Mouse (Mus musculus) mouse embryonic stem cell (cell line): Measurements from ENCODE around the gene Abhd8.

Experiments used
- in situ Hi-C, 2 experiments: fragments of 300-500 bp; cut with MboI; formaldehyde crosslinking; loops; 1 replicate in 1 of 2; 3 replicates in 1 of 2; pipeline ENCODE4 v1.14.3; 2019 to 2020; ENCODE audit warnings: low sequenced_read_pairs in 2 of 2, low pct_unique_long_range_greater_than_20kb in 1 of 2, mixed read lengths in 1 of 2; ENCODE audit not compliant: unreplicated experiment in 1 of 2

Abhd8 gene

GRCm38 (mm10) chr8:71463188-71464033 is at the start of gene Abhd8:
Gene Abhd8, minus strand, starts transcription at chr8:71463655.
- in situ Hi-C loops, result no loop called here

DNA sequence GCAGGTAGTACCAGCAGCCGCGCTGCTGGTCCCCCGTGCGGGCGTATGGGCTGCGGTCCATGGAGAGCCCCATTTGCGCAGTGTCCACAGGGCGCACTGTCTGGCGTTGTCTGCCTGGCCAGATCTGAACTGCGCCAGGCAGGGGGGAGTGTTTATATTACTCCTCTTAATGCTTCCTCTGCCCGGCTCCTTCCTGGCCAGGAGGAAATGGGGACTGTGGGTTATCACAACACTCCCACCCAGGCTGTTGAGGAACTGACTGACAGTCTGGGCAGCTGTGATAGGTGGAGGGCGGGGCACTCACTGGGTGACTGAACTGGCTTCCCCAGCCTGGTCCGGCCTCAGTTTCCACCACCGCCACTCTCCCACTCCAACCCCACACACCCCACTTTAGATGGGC is 48.2 kb upstream of the Abhd8 start, which contains the start of gene Plvap:
Plvap (minus strand) TSS at position 109 of the 400 bp plus-strand sequence.
- in situ Hi-C loops, result no loop called here

GRCm38 (mm10) chr8:71509316-71509715 is 45.9 kb upstream of the Abhd8 start:
- in situ Hi-C loops, result no loop called here

DNA sequence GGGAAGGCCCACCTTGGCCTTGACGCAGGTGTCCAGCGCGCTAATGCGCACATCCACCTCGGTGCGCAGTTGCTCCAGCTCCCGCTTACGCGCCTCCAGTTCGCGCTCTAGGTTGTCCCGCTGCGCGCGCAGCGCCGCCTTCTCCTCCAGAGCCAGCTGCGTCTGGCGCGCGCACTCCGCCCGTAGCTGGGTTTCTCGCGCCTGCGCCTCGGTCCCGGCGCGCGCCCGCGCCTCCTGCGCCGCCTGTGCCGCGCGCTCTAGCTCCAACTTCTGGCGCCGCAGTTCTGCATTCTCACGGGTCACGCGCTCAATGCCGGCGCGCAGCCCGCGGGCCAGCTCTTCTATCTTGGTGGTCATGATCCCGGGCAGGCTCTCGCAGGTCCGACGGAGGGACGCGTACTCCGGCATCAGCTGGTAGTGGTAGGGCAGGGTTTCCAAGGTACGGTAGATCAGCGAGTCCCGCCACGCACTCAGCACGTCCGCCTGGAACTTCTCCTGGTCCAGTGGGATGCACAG is 44.2 kb upstream of the Abhd8 start:
- in situ Hi-C loops, result no loop called here

GRCm38 (mm10) chr8:71505979-71506378 is 42.5 kb upstream of the Abhd8 start:
- in situ Hi-C loops, result no loop called here

GRCm38 (mm10) chr8:71505326-71505725 is 41.9 kb upstream of the Abhd8 start:
- in situ Hi-C loops, result no loop called here

DNA sequence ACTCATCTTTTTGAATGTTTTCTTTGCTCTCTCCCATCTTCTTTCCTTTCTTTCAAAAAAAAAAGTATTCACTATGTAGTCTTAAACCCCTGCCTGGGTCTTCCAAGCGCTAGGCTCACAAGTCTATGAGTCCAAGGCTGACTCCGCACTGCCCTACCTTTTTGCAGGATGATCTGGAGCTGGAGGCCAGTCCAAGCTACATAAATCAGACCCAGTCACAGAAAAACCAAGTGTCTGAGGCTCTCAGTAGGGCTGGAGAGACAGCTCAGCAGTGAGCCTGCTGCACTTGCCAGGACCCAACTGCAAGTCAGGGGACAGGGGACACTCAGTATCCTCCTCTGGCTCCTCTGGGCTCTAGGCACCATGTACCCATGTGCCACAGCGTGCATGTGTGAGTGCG is 40.9 kb upstream of the Abhd8 start:
- in situ Hi-C loops, result no loop called here

- in situ Hi-C loops, result no loop called here
Observed at GRCm38 (mm10) chr8:71498816-71499690, 35.6 kb upstream of the Abhd8 start.

DNA sequence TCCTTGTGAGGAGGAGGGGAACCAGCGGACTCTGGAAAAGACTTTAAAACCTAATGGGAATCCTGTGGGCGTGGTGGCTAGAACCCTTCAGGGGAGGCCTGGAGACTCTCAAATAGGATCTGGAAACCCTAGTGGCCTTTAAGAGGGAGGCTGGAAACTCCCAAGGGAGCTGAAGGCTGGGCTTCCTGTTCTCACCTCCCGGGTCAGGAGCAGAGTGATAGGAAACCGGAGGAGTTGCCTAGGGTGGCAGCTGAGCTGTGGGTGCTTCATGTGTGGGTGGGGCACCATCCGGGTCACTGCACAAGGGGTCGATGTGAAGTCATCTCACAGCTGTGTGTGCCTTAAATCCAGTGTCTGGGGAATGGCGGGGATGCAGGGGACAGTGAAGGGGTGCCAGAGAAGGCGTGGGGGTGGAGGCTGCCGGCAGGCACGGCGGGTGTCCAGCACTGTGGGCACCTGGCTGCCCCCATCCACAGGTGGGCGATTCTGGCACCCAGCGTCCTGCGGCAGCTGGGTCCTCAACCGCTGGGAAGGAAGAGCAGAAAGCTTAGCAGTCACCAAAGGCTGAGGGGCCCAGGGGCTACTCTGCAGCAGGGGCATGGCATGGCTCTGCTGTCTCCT is 34.5 kb upstream of the Abhd8 start:
- in situ Hi-C loops, result no loop called here

DNA sequence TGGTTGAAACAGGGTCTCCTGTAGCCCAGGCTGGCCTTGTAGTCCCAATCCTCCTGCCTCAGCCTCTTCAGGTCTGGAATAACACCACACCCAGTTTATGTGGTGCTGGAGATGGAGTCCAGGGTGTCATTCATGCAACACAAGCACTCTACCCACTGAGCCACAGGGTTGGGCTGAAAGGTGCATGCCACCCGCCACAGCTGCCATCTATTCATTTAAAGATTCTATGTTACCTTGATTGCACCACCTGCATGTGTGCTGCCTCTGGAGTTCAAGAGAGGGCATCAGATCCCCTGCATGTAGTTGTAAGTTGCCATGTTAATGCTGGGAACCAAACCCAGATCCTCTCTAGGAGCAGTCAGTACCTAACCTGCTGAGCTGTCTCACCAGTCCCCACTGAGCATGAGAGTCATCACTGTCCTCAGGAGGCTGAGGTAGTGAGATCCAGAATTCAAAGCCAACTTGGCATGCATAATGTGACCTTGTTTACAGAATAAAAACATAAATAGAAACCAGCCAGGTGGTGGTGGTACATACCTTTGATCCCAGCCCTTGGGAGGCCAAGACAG is 33.7 kb upstream of the Abhd8 start:
- in situ Hi-C loops, result no loop called here

DNA sequence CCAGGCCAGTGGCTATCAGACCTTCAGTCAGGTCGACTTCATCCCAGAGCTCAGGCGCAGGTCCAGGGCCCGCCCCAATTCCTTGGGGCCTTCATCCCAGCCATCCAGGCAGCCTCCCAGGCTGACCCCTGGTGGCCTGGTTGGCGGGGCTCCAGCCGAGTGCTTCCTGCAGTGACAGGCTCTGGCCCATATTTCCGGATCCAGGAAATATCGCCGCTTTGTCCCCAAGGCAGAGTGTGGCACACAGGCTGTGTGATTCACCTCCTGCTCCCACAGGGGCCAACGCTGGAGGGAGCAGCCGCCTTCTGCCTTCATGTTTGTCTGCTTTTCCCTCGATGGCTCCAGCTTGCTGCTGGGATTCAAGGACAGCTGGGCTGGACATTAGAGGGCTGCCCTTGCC is 33.0 kb upstream of the Abhd8 start:
- in situ Hi-C loops, result no loop called here

DNA sequence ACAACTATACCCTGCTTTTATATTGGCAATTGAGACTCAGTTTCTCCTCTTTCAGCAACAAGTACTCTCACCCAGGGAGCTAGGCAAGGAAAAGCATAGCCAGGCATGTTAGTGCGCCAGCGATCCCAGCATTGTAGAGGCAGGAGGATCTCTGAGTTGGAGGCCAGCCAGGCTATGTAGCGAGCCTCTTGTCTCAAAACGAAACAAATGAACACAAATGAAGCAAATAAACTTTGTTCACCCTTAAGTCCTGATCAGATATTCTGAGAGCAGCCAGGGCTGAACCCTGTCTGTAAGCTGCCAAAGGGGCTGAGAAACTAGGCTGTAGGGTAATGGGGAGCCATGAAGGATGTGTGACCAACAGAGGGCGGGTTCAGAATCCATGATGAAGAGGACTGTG is 32.4 kb upstream of the Abhd8 start:
- in situ Hi-C loops, result no loop called here

- in situ Hi-C loops, result no loop called here
Observed at GRCm38 (mm10) chr8:71495039-71495438, 31.6 kb upstream of the Abhd8 start.

DNA sequence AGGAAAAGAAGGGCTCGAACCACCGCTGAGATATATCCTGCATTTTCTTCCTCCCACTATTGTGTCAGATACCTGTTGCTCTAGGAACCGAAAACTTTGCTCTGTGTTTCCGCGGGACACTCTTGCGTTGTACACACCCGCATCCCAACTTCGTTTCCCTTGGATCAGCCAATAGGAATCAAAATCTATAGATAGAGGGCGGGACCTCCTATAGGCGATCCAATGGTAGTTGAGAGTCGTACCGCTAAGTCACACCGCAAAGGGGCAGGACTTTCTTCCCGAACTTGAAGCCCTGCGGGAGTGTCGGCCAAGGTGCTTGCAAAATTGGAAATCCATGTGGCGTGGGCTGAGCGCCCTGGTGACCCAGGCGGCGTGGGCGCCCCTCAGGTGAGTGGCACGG is 25.0 kb upstream of the Abhd8 start:
- in situ Hi-C loops, result no loop called here

- in situ Hi-C loops, result no loop called here
Observed at GRCm38 (mm10) chr8:71487691-71488445, 24.4 kb upstream of the Abhd8 start, which contains the start of gene Gtpbp3. Gene Gtpbp3, plus strand, starts transcription at chr8:71488103.

DNA sequence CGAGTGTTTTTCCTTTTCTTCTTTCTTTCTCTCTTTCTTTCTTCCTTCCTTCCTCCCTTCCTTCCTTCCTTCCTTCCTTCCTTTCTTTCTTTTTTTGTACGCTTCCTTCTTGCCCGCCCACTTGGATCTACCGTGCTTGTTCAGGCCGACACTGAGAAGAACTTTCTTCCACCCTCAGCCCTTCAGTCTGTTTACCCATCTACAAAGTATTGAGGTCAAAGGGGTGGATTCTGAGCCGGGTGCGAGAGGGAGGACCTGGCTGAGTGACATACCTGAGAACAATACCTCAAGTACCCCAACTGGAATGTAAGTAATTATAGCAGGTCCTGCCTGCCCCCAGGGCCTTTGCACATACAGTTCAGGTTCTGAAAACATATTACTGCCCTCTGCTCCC is 22.7 kb upstream of the Abhd8 start:
- in situ Hi-C loops, result no loop called here

DNA sequence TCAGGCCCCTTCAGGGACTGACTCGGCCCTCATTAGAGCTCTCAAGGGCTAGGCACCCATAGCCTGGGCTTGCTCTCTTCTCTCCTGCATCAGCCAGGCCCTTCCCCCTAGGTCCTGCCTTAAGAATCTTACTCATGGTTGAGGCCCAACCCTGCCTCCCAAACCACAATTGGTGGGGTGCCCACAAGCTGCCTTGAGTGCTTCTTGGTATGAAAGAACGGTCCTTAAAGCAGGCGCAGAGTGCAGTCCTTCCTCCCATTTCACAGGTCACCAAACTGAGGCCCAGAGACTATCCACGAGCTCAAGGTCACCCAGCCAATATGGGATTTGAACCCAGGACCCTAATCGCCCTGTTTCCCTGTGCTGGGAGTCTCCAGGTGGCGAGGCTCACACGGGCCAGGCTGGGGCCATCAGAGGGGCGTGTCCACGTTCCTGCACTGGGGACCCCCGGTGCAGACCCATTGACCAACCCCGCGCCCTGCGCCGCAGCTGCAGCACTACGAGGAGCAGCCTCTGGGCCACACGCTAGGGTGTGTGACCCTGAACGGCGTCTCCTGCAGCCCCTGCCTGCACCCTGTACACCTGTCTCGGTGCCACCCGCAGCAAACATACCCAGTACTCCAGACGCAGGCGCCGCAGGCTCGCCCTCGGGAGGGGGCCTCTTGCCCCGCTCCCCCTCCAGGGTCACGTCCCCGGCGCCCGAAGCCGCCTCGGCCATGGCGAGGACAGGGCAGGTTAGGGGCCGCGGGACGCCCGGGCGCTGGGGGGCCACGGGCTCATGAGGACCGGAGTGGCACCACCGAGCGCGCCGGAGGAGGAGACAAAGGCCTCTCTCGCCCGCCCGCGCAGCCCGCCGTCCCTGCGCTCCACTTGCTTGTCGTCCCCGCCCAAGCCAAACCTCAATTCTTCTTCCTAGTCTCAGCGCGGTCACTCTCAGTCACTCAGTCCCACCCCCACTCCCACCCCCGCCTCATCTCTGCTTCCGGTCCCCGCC is 22.0 kb upstream of the Abhd8 start, which contains the start of gene Ano8:
Ano8 (minus strand) TSS at position 822 of the 994 bp plus-strand sequence.
- in situ Hi-C loops, result no loop called here
